Comparison of ENCODE assay signal across 8 mouse cellular contexts in the genomic region with DNA sequence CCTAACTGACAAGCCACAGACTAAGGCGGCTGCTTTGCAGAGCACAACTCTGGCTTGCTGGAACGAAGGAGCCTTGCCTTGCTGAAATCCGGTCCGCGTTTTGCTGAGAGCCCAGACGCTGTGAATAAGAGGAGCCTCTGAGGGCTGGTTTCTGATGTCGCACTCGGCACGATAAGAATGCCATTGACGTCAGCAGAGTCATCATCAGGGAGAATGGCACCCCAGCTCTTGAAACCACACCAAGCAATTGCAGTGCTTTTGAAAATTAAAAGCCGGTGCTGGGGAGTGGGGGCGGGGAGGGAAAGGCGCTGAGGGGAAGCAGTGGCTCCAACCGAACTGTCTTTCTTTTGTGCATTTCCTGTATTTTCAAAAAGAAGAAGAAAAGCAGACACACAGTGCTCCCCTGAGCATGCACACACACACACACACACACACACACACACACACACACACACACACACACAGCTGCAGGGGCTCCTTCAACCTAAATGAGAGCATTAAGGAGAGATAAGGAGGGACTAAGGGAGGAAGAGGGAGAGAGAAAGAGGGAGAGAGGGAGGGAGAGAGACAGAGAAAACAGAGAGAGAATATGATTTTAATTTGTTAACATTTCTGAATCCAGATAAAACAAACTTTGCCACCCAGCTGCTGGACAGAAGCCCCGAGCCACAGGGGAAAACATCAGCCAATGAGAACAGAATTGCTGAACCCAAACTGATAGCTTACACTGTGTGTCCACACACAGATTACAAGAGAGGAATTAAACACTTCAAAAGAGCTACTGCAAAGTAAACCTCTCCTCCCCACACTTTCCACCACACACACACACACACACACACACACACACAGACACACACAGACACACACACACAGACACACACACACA.
DNase-seq lines count a peak whose midpoint lies in the region; ATAC-seq and TF ChIP-seq lines count a peak whose summit lies in the region.

No protein-coding gene starts in this region.

- WGBS in hindbrain, embryonic 12.5 days: under 1% methylated on average over 15 of the region's 15 CpGs
- under 1% methylated on average over 15 of the region's 15 CpGs for WGBS in lung, postnatal 0 days

- ATAC-seq in Patski: peak; percentile 97
- peak; percentile 96 for ATAC-seq in hindbrain, embryonic 12.5 days (ENCODE audit: low FRiP score)
- peak; percentile 98 for ATAC-seq in lung, postnatal 0 days

- POLR2A ChIA-PET in Patski (lab: Charles Lee): no interaction called here

- peak; percentile 77 for DNase-seq in Patski (ENCODE audit: low read depth, low spot score)
- peak; percentile 88 to 95 for DNase-seq in cerebellum, postnatal 10 days
- peak; percentile 90 to 91 for DNase-seq in frontal cortex, postnatal 10 days (ENCODE audit: low spot score in 2 of 2)
- peak; percentile 91 to 93 for DNase-seq in layer of hippocampus, postnatal 10 days (ENCODE audit: low spot score in 2 of 2)
- peak; percentile 99 for DNase-seq in lung, postnatal 0 days (ENCODE audit: low spot score)
- peak; percentile 76 for DNase-seq in ovary, postnatal 10 days (ENCODE audit: low spot score)
- peak; percentile 99 for DNase-seq in thymus, postnatal 0 days (ENCODE audit: low spot score)

- CTCF ChIA-PET in Patski (lab: Charles Lee): interaction anchor here (1.0 to 1.5 kb wide), 4 partner anchors 19 to 85 kb away, joined by 3 to 7 read pairs (median 4); no protein-coding TSS in a partner anchor

- H3K4me1 ChIP-seq in hindbrain, embryonic 12.5 days: peaks cover 37% of the 10 kb centered on the region
- H3K4me1 ChIP-seq in lung, postnatal 0 days (ENCODE audit: insufficient read depth, low read depth, low read length): peaks cover 16% of the 10 kb centered on the region; the same call in 1 of the 2 replicates

- H3K4me2 ChIP-seq in hindbrain, embryonic 12.5 days (replicated peaks): peak overlapping the region; percentile 58
- H3K4me2 ChIP-seq in lung, postnatal 0 days (replicated peaks; ENCODE audit: low read depth, low read length): peak overlapping the region; percentile 50

- TF ChIP-seq EP300 in lung, postnatal 0 days (IDR thresholded peaks at IDR 0.05): peak; percentile 96

- no peak for TF ChIP-seq CTCF in Patski (IDR thresholded peaks at IDR 0.05)
- TF ChIP-seq CTCF in lung, postnatal 0 days (IDR thresholded peaks at IDR 0.05): no peak

- no peaks in the 10 kb centered on the region for H3K27me3 ChIP-seq in Patski
- H3K27me3 ChIP-seq in hindbrain, embryonic 12.5 days: no peaks in the 10 kb centered on the region
- no peaks in the 10 kb centered on the region for H3K27me3 ChIP-seq in lung, postnatal 0 days (replicated peaks; ENCODE audit: insufficient read depth, low read length)

- H3K9ac ChIP-seq in hindbrain, embryonic 12.5 days: peak overlapping the region; percentile 63
- 0 out of 2 replicates have a peak overlapping the region, but pooled peaks have one; percentile 16 for H3K9ac ChIP-seq in lung, postnatal 0 days (replicated peaks; ENCODE audit: low read depth)

- no peaks in the 10 kb centered on the region for H3K9me3 ChIP-seq in hindbrain, embryonic 12.5 days (replicated peaks)
- no peaks in the 10 kb centered on the region for H3K9me3 ChIP-seq in lung, postnatal 0 days (ENCODE audit: low read length)

- peak overlapping the region; percentile 29 for H3K4me3 ChIP-seq in hindbrain, embryonic 12.5 days
- peak overlapping the region; percentile 17 for H3K4me3 ChIP-seq in lung, postnatal 0 days (ENCODE audit: low read depth, low read length)

- no peaks in the 10 kb centered on the region for H3K36me3 ChIP-seq in hindbrain, embryonic 12.5 days
- no peaks in the 10 kb centered on the region for H3K36me3 ChIP-seq in lung, postnatal 0 days (ENCODE audit: insufficient read depth, low read length)

- H3K27ac ChIP-seq in hindbrain, embryonic 12.5 days: peak overlapping the region; percentile 96
- peak overlapping the region; percentile 88 for H3K27ac ChIP-seq in lung, postnatal 0 days (ENCODE audit: low read length)

- in situ Hi-C loops in Patski (cut with MboI; ENCODE audit: low pct_unique_long_range_greater_than_20kb): loop anchor here (5.0 kb wide), 1 partner anchor 85 kb away; no protein-coding TSS in a partner anchor

Comparison
In these comparisons a context has a peak if more than half of its experiments do, and no peak if none do; other contexts are left out.
1. Peak in every context shown above with its lines: DNase-seq, ATAC-seq, H3K4me3 ChIP-seq and H3K27ac ChIP-seq.